Mouse (Mus musculus): ENCODE data around the gene Wfdc18.

The Wfdc18 gene

DNA sequence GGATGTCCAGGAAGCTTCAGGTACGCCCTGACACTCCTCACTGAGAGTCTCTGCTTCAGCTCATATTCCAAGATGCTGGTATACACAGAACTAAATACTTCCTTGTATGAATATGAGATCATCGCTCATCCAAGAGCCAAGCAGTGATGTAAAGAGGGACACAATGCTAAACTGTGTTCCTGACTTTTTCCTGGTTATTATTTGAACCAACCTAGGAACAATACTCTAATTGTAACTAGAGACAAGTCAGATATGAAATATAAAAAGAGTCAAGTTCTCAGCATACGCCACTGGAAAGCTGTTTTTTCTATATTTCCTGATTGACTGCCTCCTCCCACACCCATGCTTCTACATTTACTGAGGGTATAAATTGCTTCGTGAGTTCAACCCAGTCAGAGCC is at the start of gene Wfdc18:
Gene Wfdc18 (plus strand): TSS at position 301 of the 400 bp plus-strand sequence.
- no peak for DNase-seq (ENCODE audit: low read depth)

DNA sequence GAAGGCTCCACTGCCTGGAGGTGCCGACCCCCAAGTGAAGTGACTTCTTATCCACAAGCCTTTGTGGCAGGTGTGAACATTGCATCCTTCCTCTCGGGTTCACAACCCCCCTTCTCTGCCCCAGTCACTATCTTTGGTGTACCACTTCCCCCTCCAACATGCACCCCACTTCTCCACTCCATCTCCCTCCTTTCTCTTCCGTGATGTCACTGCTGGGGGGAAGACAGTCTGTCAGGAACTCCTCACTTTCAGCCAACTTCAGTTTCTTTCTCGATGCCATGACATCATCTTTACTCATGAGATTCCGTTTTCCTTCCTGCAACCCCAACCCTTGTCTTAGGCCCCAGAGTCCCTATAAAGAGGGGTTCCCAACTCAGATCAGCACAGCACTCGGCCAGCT is 46.6 kb upstream of the Wfdc18 start, which contains the start of gene Ccl4:
Gene Ccl4 (plus strand): TSS at position 381 of the 400 bp plus-strand sequence.
- DNase-seq (ENCODE audit: low read depth), result no peak

DNA sequence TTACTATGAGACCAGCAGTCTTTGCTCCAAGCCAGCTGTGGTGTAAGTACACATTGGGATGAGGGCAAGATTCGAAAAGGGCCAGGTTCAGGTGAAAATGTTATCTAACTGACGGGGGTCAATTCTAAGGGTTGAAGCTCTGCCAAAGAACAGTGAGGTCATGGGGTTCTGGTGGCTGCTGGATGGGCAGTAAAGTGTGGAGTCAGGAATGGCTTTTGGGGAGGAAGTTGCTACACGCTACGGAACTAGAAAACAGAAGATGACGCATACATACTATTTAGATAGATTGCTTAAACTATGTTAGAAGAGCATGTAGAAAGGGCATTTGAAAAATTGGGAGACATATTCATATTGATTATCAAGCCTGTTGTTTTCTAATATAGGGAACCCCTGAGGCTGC is 45.3 kb upstream of the Wfdc18 start:
- DNase-seq (ENCODE audit: low read depth), result no peak

DNA sequence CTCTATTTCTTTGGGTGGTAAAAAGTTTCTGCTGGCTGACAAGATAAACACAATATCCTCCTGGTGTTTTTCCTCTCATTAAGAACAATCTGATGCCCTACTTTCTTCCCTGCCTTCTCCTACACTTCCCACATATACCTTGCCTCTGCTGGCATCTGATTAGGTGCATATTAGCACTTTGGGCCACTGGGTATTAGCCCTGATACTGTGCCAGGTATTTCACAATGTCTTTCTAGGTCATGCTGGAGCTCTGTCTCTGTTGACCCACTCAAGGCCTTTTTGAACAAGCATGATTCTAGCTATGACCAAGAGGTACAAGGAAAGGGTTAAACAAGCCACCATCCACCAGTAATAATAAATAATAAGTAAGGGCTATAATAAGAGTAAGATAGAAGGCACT is 37.1 kb upstream of the Wfdc18 start:
- DNase-seq (ENCODE audit: low read depth), result no peak

DNA sequence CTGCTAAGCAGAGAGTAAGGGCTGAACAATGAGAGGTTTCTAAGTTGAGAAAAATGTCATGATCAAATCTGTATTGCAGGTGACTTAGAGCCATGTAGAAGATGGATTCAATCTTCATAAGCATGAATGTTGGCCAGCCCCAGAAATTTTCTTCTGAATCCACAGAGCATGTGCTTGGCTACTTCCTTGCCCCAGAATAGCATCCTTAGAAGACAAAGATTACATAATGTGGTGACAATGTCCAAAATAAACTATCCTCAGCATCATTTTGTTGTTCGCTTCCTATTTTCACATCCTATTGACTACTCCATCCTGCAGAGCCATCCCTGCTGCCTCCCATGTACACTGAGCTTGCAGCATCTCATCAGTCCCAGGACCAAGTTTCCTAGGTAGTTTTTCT is 33.1 kb upstream of the Wfdc18 start:
- DNase-seq (ENCODE audit: low read depth), result no peak

DNA sequence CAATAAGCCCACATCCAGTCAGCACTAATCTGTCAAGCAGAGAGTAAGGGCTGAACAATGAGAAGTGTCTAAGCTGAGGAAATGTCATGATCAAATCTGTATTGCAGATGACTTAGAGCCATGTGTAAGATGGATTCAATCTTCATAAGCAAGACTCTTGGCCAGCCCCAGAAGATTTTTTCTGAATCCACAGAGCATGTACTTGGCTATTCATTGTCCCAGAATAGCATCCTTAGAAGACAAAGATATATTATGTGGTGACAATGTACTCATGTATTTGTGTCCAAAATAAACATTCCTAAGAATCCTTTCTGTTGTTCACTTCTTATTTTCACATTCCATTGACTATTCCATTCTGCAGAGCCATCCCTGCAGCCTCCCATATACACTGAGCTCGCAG is 18.9 kb upstream of the Wfdc18 start:
- peak; percentile 49 for DNase-seq (ENCODE audit: low read depth)

DNA sequence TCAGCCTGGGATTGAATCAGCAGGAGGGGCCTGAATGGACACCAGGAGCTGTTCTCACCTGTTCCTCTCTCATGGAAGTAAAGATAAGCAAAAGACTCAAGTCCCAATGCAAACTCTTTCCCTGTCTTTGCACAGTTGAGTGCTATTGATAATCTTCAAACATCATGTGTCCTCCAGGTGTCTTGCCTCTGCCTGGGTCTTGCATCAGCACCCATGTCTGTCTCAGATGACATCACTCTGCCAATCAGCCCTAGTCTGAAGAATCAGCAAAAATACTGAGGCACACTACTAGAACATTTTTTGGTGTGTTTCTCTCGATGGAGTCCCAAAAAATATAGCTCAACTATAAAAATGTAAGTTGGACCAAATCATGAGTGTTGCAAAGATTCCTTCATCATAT is 16.8 kb upstream of the Wfdc18 start:
- DNase-seq (ENCODE audit: low read depth), result no peak

DNA sequence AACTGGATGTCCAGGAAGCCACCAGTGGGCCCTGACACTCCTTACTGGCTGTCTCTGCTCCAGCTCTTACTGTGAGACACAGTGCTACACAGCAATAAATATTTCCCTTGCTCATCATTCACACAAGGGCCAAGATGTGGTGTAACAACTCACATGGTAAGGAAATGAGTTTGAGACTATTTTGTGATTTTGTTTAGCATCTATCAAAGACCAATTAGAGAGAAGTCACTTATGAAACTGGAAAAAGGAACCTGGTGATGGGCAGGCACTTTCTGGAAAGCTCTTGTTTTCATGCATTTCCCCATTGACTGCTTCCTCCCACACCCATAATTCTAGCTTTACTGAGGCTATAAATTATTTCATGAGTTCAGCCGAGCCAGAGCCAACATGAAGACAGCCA is 5.1 kb upstream of the Wfdc18 start, which contains the start of gene Wfdc17:
Gene Wfdc17 (plus strand): TSS at position 287 of the 400 bp plus-strand sequence.
- DNase-seq (ENCODE audit: low read depth), result no peak

DNA sequence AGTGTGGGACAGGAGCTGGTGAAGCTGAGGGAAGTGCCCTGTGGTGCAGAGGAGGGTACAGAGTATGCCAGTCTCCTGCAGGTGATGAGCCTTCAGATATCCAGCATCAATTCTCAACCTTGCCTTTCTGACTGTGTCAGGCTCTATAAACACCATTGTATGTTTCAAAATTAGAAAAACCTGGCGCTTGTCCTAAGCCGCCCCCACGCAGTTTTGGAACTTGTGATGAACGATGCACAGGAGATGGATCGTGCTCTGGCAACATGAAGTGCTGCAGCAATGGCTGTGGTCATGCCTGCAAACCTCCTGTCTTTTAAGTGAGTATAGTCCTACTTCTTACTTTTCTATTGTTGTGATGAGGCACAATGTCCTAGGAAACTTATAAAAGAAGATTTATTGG is 868 bp downstream of the Wfdc18 start:
- DNase-seq (ENCODE audit: low read depth), result peak; percentile 18

DNA sequence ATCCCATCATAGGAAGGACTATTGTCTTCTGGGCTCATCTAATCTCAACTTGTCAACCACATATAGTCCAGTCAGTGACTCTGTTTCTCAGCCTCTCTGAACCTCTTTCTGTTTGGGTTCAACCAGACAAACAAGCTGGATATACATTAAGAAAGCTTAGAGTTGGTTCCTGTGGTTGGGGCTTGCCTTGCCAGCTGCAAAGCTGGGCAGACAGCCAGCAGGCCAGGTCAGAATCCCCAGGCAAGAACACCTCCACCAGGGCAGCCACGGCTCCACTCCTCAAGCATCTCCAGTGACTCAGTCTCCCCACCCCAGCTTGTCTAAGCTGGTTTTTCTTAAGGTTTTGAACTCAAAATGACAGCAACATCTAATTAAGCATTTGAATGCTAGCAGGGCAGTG is 3.9 kb downstream of the Wfdc18 start:
- peak; percentile 55 for DNase-seq (ENCODE audit: low read depth)

DNA sequence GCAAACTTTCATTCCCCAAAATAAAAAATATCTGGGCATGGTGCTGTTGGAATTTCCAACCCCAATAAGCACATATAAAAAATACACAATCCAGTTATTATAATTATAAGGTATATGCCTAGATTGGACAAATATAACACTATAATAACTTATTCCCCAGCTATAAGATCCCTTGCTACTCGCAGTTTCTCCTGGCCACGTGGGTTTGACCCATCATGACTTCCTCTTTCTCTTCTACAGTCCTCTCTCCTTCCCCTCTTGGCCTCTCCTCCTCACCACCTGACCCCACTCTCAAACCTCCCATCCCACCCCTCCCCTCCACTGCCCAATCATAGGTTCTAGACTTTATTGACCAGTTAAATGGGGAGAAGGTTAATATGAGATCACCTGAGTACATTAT is 5.1 kb downstream of the Wfdc18 start:
- no peak for DNase-seq (ENCODE audit: low read depth)

DNA sequence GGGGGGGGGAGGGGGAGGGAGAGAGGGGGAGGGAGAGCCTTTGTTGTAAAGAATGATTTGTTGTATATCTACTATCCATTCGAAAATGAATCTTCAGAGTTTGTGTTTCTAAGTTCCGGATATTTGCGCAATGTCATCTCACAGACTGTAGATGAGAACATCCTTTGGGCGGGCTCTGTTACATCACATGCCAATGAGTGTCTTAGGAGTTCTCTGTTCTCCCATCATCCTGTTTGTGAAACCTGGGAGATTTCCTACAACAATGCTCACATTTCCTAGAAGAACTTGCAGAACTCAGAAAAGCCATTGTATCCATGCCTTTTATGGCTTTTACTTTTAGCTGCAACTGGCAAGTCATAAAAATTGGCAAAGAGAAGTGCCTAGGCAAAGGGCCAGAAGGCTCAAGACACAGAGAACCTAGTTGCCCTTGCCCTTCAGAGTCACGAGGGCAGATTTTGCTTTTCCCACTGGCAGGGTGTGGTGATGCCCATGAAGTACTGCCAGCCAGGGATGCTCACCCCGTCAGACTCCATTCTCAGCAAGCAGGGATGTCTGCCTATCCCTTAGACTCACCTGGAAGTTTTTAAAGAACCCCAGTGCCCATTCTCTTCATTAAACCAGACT is 8.3 kb downstream of the Wfdc18 start:
- DNase-seq (ENCODE audit: low read depth), result peak; percentile 61

DNA sequence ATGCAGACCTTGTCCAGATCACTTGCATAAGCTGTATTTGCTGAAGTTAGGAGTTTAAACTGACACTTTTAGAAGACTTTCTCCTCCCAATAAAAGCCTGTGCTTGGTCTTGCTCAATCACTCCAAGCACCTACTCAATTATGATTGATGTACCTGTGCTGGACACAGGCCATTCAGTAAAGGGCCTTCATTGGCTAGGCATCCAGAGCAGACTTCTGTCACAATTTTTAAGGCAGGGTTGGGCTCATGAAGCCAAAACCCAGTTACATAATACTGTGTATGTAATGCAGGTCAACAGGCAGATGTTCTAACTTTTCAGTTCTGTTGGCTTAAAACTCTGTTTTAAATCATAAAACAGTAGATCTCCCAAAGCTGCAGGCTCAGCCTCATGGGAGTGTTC is 12.0 kb downstream of the Wfdc18 start:
- DNase-seq (ENCODE audit: low read depth), result peak; percentile 37

DNA sequence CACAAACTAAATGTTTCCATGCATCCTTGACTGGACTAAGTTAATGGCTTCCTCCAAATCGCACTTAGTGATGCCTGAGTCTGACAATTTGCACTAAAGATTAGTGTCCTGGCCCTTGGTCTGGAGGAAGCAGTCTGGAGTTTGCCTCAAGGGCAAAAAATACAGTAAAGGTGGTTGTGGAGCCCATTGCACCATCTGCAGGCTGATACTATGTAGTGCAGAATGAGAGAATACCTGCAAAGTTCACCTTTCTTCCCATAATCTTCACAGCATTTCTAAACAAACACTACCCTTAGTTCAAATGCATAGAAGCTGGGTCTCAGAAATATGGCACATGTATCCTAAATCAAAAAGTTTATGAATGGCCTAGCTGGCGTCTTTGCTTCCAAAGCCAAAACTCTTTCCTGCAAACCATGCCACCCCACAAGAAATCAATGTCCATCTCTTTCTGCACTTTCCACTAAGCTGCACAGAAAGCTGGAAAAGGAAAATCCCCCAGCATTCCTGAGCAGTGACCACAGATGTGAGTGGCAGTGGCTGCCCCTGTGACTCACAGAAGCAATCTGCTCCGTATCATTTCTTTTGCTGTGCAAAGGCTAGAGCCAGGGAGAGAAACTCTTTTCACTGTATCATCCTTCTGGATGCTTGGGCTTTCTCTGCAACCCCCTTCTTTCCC is 20.1 kb downstream of the Wfdc18 start:
- peak; percentile 75 for DNase-seq (ENCODE audit: low read depth)

DNA sequence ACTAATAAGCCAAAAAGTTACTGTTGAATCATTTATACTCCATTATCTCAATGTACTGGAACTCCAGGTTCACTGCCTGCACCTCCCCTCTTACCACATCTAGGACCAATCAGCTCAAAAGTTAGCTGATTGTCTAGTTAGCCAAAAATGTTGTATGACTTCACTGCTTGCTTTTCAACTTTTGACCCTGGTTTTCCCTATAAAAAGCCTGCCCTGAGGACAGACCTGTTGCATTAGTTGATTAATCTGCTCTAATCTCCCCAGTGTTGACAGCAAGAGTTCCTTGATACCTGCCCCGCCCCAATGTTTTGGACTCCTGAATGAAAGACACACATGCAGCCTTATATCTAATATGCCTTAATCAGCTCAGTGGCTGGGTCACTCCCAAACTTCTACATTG is 22.3 kb downstream of the Wfdc18 start:
- peak; percentile 21 for DNase-seq (ENCODE audit: low read depth)

DNA sequence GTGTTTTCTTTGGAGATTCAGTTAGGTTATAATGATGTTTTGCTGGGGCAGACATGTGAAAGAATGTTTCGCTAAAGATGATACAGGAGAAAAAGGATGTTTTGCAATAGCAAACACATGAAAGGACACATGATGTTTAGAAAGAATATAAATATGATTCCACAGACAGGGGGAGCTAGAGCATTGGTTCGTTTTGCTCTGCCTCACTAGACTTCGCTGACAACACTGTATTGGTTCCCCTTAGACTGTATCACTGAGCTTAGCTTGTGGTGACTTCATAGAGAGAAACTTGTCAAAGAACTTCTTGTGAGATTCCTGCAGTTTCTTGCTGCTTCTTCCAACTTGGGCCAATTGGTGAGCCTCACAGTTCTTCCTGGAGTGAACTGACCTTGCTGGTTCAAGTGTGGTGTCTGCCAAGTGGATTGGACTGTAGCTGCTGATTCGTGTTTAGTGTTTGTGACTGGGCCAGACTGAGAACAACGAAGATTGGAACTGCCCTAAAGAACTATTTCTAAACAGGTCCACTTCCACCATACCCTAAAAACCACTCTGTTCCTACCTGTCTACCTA is 24.3 kb downstream of the Wfdc18 start:
- peak; percentile 18 for DNase-seq (ENCODE audit: low read depth)

DNA sequence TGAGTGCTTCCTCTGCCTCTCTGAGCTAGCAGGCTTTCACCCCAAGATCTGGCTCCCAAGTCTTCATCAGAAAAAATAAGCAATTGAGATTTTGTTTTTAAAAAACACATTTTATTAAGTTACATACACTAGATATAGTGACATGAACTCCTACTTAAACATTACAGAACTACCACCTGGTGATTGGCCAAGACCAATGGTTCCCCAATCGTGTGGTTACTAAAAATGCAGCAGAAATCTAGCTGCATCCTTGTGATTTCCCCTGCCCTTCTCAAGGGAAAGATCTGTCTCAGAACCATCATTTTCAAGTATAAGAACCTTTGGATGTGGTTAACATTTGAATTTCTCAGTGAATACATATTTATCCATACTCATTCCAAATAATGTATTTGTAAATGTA is 25.4 kb downstream of the Wfdc18 start:
- no peak for DNase-seq (ENCODE audit: low read depth)

DNA sequence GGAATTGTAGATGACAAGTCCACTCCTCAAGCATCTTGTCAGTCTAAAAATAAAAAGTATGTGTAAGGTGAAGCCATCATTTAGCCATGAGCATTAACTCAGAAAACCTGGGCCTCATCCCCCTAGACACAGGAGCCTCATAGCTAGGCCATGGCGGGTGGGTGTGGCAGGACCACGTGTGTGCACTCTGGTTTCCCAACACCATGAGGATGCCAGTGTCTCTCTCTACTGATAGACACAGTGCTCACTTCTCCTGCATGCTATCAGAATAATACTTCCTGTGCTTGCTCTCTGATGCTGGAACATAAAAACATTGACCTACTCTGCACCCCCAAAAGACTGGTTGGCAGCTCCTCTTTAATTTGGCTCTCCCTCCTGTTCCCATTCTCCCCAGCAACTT is 27.1 kb downstream of the Wfdc18 start:
- no peak for DNase-seq (ENCODE audit: low read depth)

DNA sequence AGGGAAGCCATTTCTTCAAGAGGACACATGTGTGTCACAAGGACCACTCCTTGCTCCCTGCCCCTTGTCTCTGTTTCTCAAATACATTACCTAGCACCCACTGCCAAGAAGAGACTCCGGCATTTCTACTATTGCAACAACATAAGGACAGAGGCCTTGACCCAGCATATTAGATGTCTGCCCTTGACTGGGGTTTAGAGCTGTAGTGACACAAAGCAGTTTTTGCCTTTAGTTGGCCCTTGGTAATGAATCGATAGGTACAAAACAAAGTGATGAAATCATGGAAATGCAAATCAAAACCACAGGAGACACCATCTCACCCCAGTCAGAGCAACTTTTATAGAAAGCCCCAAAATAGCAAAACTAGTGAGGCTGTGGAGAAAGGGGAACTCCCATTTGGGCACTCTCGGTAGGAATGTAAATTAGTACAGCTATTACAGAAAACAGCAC is 28.3 kb downstream of the Wfdc18 start:
- no peak for DNase-seq (ENCODE audit: low read depth)

DNA sequence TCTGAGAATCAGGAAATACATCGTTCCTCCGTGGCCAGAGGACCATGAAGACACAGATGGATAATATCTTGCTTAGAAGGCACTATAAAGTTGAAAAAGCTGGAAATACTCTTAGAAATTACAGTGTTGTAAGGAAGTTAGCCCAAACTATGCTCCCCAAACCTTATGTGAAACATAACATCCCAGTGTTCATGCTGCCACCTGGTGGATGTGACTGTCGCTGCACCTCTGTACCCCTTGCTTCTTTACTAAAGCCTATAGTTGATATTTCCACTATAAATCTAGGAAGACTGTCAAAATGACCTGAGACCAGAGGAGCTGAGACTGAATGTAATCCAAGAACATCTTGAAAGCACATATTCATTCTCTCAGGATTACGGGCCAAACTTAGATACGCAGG is 30.4 kb downstream of the Wfdc18 start:
- peak; percentile 92 for DNase-seq (ENCODE audit: low read depth)

DNA sequence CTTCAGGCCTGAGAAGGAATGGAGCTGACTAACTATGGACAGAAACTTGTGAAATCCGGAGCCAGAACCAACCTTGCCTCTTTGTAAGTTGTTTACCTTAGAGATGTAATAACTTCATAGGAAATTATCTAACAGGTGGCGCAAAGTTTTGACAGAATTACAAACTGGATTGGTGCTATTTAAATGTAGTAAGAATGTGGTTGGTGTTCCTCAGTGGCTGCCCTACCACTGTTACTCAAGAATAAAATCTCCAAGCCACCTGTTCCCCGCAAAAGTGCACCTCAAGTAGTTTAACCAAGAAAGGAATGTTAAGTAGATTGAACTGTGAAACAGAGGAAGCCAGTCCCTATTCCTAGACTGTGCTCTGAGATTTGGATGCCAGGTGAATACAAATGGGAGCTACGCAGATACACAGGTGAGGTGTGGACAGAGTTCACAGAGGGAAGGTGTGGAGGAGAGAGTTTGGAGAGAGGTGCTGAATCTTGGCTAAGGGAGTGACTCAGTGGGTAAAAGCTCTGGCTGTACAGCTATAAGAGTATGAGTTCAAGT is 31.7 kb downstream of the Wfdc18 start:
- no peak for DNase-seq (ENCODE audit: low read depth)

DNA sequence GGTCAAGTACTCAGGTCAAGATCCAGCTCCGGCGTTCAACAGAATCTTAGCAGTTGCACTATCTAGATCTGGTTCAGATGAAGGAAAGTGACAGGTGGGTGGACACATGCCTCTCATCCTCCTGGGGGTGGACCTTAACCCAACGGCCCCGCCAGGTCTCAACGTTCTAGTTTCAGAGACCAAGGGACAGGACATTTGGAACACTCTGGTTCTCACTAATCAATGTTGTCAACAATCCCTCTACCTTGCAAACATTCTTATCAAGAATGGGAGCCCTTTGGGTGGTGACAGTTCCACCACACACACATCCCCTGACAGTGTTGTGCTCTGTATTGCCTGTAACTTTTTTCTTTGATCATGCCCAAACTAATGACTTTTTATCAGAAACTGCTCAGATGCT is 33.0 kb downstream of the Wfdc18 start:
- no peak for DNase-seq (ENCODE audit: low read depth)

DNA sequence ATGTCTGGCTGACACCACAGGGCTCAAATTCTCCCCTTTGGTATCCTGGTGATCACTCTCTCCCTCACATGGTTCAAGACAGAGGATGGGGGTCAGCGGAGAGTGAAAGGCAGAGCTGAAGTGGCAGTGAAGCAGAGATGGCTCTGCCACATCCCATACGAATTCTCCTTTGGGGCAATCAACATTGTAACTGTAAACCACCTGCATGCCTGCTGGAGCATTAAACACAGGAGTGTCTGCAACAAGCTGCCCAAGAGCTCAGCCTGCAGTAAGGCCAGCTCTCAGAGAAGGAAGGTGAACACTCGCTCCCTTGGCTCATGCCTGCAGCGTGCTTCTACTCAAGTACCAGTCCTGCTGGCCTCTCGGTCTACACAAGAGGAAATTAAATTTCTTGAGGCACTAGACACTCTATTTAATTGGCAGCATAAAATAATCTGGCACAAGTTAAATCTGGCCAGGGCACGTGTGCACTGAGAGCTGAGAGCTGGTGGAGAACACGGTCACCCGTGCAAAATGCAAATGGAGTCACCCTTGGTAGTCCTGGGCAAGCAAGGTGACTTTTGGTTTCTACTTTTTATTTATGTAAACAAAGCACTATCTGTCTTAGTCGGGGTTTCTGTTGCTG is 34.0 kb downstream of the Wfdc18 start:
- DNase-seq (ENCODE audit: low read depth), result no peak

Measured in NIH3T3 (cell line).